Mouse (Mus musculus) heart, postnatal 0 days (tissue): Measurements from ENCODE around the gene Dennd1a. TPM values are rescaled to one million over a fixed set of nuclear protein-coding genes. Genes with fewer than 3 reads are reported as not detected.
A peak's percentile ranks its signal among the peaks of the same experiment; 100 is the strongest.

ENCODE experiments used
- ATAC-seq: fragments of 200-750 bp; cut with Nextera tagmentation; 2 replicates; pipeline ENCODE4 v1.8.0; 2017; ENCODE audit warnings: low read depth, moderate number of reproducible peaks, moderate library complexity; ENCODE audit not compliant: insufficient read depth
- DNase-seq: peaks from one replicate; pipeline ENCODE4 v3.0.0-alpha.2; 2016; ENCODE audit warnings: low spot score
- H3K27ac ChIP-seq: fragments of 300-500 bp; sonication (generic); 2 replicates; pipeline ENCODE4 v1.5.1; 2014; ENCODE audit warnings: low read depth, mild to moderate bottlenecking
- H3K27me3 ChIP-seq: fragments of 300-500 bp; sonication (generic); 2 replicates; pipeline ENCODE4 v1.6.1; 2014; ENCODE audit warnings: low read length, mixed read lengths; ENCODE audit not compliant: control insufficient read depth, insufficient read depth
- H3K36me3 ChIP-seq: fragments of 300-500 bp; sonication (generic); replicated peaks from 2 replicates; pipeline ENCODE4 v1.6.1; 2014; ENCODE audit warnings: low read length, mixed read lengths; ENCODE audit not compliant: control insufficient read depth, insufficient read depth
- H3K4me1 ChIP-seq: fragments of 300-500 bp; sonication (generic); 2 replicates; pipeline ENCODE4 v1.6.1; 2014; ENCODE audit warnings: antibody characterized with exemption; ENCODE audit not compliant: control insufficient read depth, insufficient read depth
- H3K4me2 ChIP-seq: fragments of 300-500 bp; sonication (generic); 2 replicates; pipeline ENCODE4 v1.6.1; 2014; ENCODE audit warnings: low read depth, mild to moderate bottlenecking, low read length, moderate library complexity
- H3K4me3 ChIP-seq: fragments of 300-500 bp; sonication (generic); 2 replicates; pipeline ENCODE4 v1.5.1; 2014; ENCODE audit warnings: low read depth, low read length
- H3K9ac ChIP-seq: fragments of 300-500 bp; sonication (generic); replicated peaks from 2 replicates; pipeline ENCODE4 v1.6.1; 2014; ENCODE audit warnings: low read depth, low read length, mixed read lengths
- H3K9me3 ChIP-seq: fragments of 300-500 bp; sonication (generic); replicated peaks from 2 replicates; pipeline ENCODE4 v1.6.1; 2016; ENCODE audit warnings: low read length; ENCODE audit not compliant: control insufficient read depth
- CTCF ChIP-seq: IDR thresholded peaks from 2 replicates; pipeline ENCODE4 v1.5.1; 2016; ENCODE audit warnings: antibody characterized with exemption, control low read depth, low read depth
- EP300 ChIP-seq: IDR thresholded peaks from 2 replicates; pipeline ENCODE4 v1.6.1; 2016; ENCODE audit warnings: antibody characterized with exemption, low read depth
- WGBS: fragments of 180-500 bp; shearing (Covaris S2); extraction: QIAGEN DNeasy Blood & Tissue Kit; methylation state at CpG from one replicate; pipeline ENCODE4 v1.1.7; 2014; 5-methylcytosine and 5-hydroxymethylcytosine counted together
- polyA plus RNA-seq: library from polyadenylated mRNA; unstranded; fragments of >200 nt; fragmentation: Nextera tagmentation; extraction: Ambion mirVana; gene quantifications from 2 replicates; pipeline ENCODE4 v1.2.1, GENCODE M21; 2015
- total RNA-seq: library from RNA; depleted of rRNA; stranded (reverse); fragments of >200 nt; gene quantifications from 2 replicates; pipeline ENCODE4 v1.2.3, GENCODE M21; 2014; ENCODE audit warnings: low replicate concordance

Gene Dennd1a
- total and polyA plus RNA-seq, 2 experiments from 2014 or later = 5.7 to 15.8 TPM

DNA sequence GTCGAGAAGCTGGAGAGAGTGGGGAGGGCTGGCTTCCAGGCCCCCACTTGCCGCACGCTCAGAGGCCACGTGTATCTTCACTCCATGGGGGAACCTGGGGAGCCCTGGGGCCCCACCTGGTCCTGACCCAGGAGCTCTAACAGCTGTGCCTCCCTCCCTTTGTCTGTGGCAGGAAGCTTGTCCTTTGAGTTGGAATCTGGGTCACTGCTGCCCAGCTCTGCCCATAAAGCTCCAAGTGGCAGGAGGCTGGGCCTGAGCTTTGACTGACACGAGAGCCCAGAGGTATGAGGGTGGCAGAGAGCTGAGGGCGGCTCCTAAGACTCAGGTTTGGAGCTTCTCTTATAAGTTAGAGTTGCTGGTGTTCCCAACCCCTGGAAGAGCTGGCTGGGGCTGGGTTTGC, 488.1 kb downstream of the Dennd1a start:
- ATAC-seq (0 out of 2 replicates have a peak, but pooled peaks have one; percentile 27), DNase-seq (no peak)
- WGBS = 50% methylated on average over 6 of the region's 6 CpGs
- peaks cover 15% of the 10 kb centered on the region; the same call in 1 of the 2 replicates for H3K36me3 ChIP-seq
- no peak overlapping the region for H3K4me2 ChIP-seq
- no peak overlapping the region for H3K4me3 ChIP-seq
- H3K27ac ChIP-seq = no peak overlapping the region
- TF ChIP-seq EP300 (no peak), CTCF (no peak)
- no peak overlapping the region for H3K9ac ChIP-seq
- 0 out of 2 replicates have a peak, but pooled peaks cover 4% of the 10 kb centered on the region for H3K27me3 ChIP-seq
- H3K9me3 ChIP-seq = no peaks in the 10 kb centered on the region
- no peaks in the 10 kb centered on the region for H3K4me1 ChIP-seq

DNA sequence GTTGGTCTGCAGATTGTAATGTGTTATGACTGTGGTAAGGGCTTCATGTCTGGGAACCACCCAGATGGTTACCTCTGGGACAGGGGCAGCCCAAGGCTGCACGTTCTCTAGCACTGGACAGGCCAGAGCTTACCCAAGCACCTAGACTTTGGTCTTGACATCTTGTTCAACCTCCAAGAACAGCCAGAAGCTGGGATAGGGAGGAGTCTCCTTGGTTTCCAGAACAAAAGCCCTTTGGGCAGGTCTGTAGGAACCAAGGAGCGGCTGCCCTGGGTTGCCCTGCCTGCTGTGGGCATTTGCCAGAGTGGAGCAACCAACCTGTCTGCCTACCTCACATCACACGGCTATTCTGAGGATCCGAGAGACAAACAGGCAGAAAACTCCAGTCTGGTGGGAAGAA, 490.1 kb downstream of the Dennd1a start:
- Histone ChIP-seq H3K27ac (no peak overlapping the region), H3K4me3 (no peak overlapping the region), H3K9ac (no peak overlapping the region), H3K36me3 (peaks cover 15% of the 10 kb centered on the region; the same call in 1 of the 2 replicates), H3K4me1 (no peaks in the 10 kb centered on the region), H3K27me3 (peaks cover 22% of the 10 kb centered on the region), H3K4me2 (no peak overlapping the region), H3K9me3 (no peaks in the 10 kb centered on the region)
- WGBS = 88% methylated on average over 4 of the region's 4 CpGs
- no peak for ATAC-seq
- no peak for TF ChIP-seq EP300
- DNase-seq = no peak

DNA sequence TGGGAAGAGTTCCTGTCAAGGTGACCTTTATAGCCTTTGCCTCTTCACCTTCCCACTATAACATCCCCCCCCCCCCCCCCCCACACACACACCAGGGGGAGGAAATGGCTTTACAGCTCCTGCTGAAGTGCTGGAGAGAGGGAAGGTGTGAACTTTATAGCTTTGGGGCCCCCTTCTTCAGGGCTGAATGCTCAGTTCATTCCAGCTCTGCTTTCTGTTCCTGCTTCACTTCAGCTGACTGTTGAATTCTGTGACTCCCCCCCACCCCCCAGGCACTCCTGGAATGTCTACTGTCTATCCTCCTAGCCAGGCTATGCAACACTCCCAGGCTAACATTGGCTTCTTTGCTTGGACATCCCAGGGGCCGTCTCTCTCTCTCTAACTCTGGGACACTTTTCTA, 491.2 kb downstream of the Dennd1a start:
- H3K4me3 ChIP-seq = no peak overlapping the region
- ATAC-seq = no peak
- no peak for DNase-seq

DNA sequence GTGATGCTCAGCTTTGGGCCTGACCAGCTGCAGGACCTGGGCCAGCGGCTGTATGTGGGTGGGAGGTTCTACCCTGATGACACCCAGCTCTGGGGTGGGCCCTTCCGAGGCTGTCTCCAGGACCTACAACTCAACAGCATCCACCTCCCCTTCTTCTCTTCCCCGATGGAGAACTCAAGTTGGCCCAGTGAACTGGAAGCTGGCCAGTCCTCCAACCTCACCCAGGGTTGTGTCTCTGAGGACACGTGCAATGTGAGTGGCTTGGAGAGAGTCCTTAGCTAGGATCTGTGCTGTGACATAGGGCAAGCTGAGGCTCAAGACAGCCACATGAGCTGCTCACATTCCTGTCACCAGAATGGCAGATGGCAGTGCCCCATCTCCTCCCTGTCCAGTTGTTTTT, 495.9 kb downstream of the Dennd1a start:
- Histone ChIP-seq H3K9ac (no peak overlapping the region), H3K27ac (no peak overlapping the region), H3K4me2 (no peak overlapping the region), H3K4me3 (no peak overlapping the region), H3K4me1 (peaks cover 9% of the 10 kb centered on the region), H3K27me3 (peaks cover 37% of the 10 kb centered on the region), H3K9me3 (no peaks in the 10 kb centered on the region), H3K36me3 (no peaks in the 10 kb centered on the region)
- TF ChIP-seq EP300 = no peak
- TF ChIP-seq CTCF = no peak
- WGBS = 66% methylated on average over 4 of the region's 4 CpGs
- DNase-seq (no peak), ATAC-seq (no peak)

More for the DNA sequence above, 491.2 kb downstream of the Dennd1a start:
- H3K36me3 ChIP-seq = peaks cover 11% of the 10 kb centered on the region; the same call in 1 of the 2 replicates
- TF ChIP-seq CTCF (no peak), EP300 (no peak)
- no peaks in the 10 kb centered on the region for H3K9me3 ChIP-seq
- H3K27ac ChIP-seq = no peak overlapping the region
- H3K4me2 ChIP-seq = no peak overlapping the region
- WGBS = 11% methylated on average over 1 of the region's 1 CpGs
- H3K4me1 ChIP-seq = no peaks in the 10 kb centered on the region
- peaks cover 23% of the 10 kb centered on the region for H3K27me3 ChIP-seq
- H3K9ac ChIP-seq = no peak overlapping the region

DNA sequence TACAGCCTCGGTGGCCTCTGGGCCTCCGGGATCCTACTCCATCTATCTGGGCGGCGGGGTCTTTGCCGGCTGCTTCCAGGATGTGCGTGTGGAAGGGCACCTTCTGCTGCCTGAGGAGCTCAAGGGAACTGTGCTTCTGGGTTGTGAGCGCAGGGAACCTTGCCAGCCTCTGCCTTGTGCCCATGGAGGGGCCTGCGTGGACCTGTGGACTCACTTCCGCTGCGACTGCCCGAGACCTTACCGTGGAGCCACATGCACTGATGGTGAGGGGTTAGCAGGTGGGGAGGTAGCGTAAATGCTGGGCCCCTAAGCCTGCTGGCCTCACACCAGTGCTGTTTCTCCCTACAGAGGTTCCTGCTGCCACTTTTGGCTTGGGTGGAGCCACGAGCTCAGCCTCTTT, 496.5 kb downstream of the Dennd1a start:
- Histone ChIP-seq H3K9me3 (no peaks in the 10 kb centered on the region), H3K4me3 (no peak overlapping the region), H3K4me1 (peaks cover 9% of the 10 kb centered on the region), H3K4me2 (no peak overlapping the region), H3K27me3 (peaks cover 42% of the 10 kb centered on the region), H3K9ac (no peak overlapping the region), H3K27ac (no peak overlapping the region), H3K36me3 (no peaks in the 10 kb centered on the region)
- ATAC-seq (no peak), DNase-seq (no peak)
- TF ChIP-seq EP300 (no peak), CTCF (no peak)
- 92% methylated on average over 14 of the region's 14 CpGs for WGBS

DNA sequence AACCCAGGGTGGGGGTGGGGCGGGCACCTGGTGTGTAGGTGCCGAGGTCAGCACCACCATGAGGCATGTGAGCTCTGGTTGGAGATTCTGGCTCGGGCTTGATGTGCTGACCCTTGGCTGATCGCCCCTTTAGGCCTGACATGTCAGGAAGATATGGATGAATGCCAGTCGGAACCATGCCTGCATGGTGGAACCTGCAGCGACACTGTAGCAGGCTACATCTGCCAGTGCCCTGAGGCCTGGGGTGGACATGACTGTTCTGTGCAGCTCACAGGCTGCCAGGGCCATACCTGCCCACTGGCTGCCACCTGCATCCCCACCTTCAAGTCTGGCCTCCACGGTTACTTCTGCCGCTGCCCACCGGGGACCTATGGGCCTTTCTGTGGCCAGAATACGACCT, 497.2 kb downstream of the Dennd1a start:
- WGBS = 72% methylated on average over 10 of the region's 10 CpGs
- no peak overlapping the region for H3K9ac ChIP-seq
- no peak overlapping the region for H3K27ac ChIP-seq
- TF ChIP-seq CTCF = no peak
- TF ChIP-seq EP300 = no peak
- ATAC-seq (no peak), DNase-seq (no peak)
- peaks cover 46% of the 10 kb centered on the region for H3K27me3 ChIP-seq
- H3K4me2 ChIP-seq = no peak overlapping the region
- peaks cover 9% of the 10 kb centered on the region for H3K4me1 ChIP-seq
- H3K4me3 ChIP-seq = no peak overlapping the region
- H3K9me3 ChIP-seq = no peaks in the 10 kb centered on the region
- H3K36me3 ChIP-seq = no peaks in the 10 kb centered on the region
